12 mouse cellular contexts compared by ENCODE assay signal in the genomic region with DNA sequence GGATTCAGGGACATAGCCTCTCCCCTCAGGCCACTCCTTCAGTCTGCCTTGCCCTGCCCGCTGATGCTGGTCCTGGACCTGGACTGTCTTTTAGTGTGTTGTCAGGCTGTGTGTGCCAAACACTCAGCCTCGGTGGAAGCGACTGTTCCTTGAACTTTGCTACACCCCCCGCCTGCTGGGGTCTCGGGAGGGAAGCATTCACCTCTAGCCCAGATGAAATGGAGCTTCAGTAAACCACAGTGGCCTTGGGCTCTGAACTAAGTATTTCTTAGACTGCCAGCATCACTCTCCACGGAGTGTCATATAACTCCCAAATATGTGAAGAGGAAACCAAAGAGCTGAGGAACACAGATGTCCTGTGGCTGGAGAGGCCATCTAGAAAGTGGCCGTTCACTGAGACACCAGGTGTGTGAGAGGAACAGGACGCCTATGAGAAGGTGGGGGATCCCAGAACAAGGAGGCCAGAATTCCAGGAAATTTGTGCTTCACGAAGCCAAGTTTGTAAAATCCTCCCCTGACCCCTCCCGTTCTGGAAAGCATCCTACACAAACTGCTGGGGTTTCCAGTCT.
DNase-seq lines count a peak whose midpoint lies in the region; ATAC-seq lines count a peak whose summit lies in the region.
"Had no signal": no experiment of that assay in that cellular context is flagged by ENCODE, and none has a peak within 500 bp of the region (broad histone marks: within the 10 kb centered on the region; RNA-seq: fewer than 3 reads in every experiment).

No protein-coding gene starts in this region.

- no peak overlapping the region for H3K9ac ChIP-seq in kidney, embryonic 14.5 days (ENCODE audit: low read depth, low read length)
- no peak overlapping the region for H3K9ac ChIP-seq in embryonic facial prominence, embryonic 11.5 days (replicated peaks; ENCODE audit: low read length)
- H3K9ac ChIP-seq in hindbrain, embryonic 14.5 days, result no peak overlapping the region
- H3K9ac ChIP-seq: liver, embryonic 12.5 days had no signal

- H3K9me3 ChIP-seq in kidney, embryonic 14.5 days (ENCODE audit: control insufficient read depth, low read length), result no peaks in the 10 kb centered on the region
- no peaks in the 10 kb centered on the region for H3K9me3 ChIP-seq in embryonic facial prominence, embryonic 11.5 days (replicated peaks; ENCODE audit: control insufficient read depth, low read length)
- no peaks in the 10 kb centered on the region for H3K9me3 ChIP-seq in heart, embryonic 10.5 days
- H3K9me3 ChIP-seq in hindbrain, embryonic 14.5 days (ENCODE audit: control insufficient read depth, low read length), result no peaks in the 10 kb centered on the region
- H3K9me3 ChIP-seq: liver, embryonic 12.5 days had no signal

- WGBS in kidney, embryonic 14.5 days, result 17% methylated on average over 10 of the region's 10 CpGs
- WGBS in embryonic facial prominence, embryonic 11.5 days, result 31% methylated on average over 10 of the region's 10 CpGs
- WGBS in heart, embryonic 10.5 days, result 47% methylated on average over 10 of the region's 10 CpGs
- 73% methylated on average over 10 of the region's 10 CpGs for WGBS in hindbrain, embryonic 14.5 days

- no peaks in the 10 kb centered on the region for H3K27me3 ChIP-seq in kidney, embryonic 14.5 days (ENCODE audit: control insufficient read depth, insufficient read depth, low read length)
- H3K27me3 ChIP-seq in embryonic facial prominence, embryonic 11.5 days (ENCODE audit: control insufficient read depth, insufficient read depth, low read length), result no peaks in the 10 kb centered on the region
- no peaks in the 10 kb centered on the region for H3K27me3 ChIP-seq in heart, embryonic 10.5 days (ENCODE audit: insufficient read depth, poor library complexity, severe bottlenecking)
- H3K27me3 ChIP-seq in hindbrain, embryonic 14.5 days (ENCODE audit: control insufficient read depth, insufficient read depth, low read length), result no peaks in the 10 kb centered on the region

- no peak for DNase-seq in kidney, postnatal 10 days
- peak; percentile 42 for DNase-seq in embryonic facial prominence, embryonic 11.5 days (ENCODE audit: low spot score)
- DNase-seq in heart, embryonic 10.5 days (ENCODE audit: low spot score), result no peak
- DNase-seq in skeletal muscle tissue, adult 2 months (ENCODE audit: low read depth, low spot score), result peak; percentile 68
- DNase-seq in thymus, postnatal 4 days, result no peak
- no peak for DNase-seq in hindbrain, embryonic 14.5 days (ENCODE audit: low spot score)
- DNase-seq: adrenal gland, postnatal 36 days; kidney, adult 9 months; midbrain, embryonic 14.5 days; thymus, postnatal 14 days had no signal

- H3K36me3 ChIP-seq in kidney, embryonic 14.5 days (ENCODE audit: control insufficient read depth, insufficient read depth, low read length), result no peaks in the 10 kb centered on the region
- no peaks in the 10 kb centered on the region for H3K36me3 ChIP-seq in embryonic facial prominence, embryonic 11.5 days (replicated peaks; ENCODE audit: control insufficient read depth, insufficient read depth, low read depth, low read length)
- H3K36me3 ChIP-seq in heart, embryonic 10.5 days, result no peaks in the 10 kb centered on the region
- no peaks in the 10 kb centered on the region for H3K36me3 ChIP-seq in hindbrain, embryonic 14.5 days (replicated peaks; ENCODE audit: control insufficient read depth, insufficient read depth)
- H3K36me3 ChIP-seq: liver, embryonic 12.5 days had no signal

- H3K4me1 ChIP-seq in kidney, embryonic 14.5 days (ENCODE audit: control insufficient read depth, insufficient read depth, low read length), result peaks cover 41% of the 10 kb centered on the region
- H3K4me1 ChIP-seq in embryonic facial prominence, embryonic 11.5 days (ENCODE audit: control insufficient read depth, insufficient read depth, low read length), result peaks cover 3% of the 10 kb centered on the region; the same call in 1 of the 2 replicates
- H3K4me1 ChIP-seq in heart, embryonic 10.5 days, result peaks cover 46% of the 10 kb centered on the region
- 0 out of 2 replicates have a peak, but pooled peaks cover 7% of the 10 kb centered on the region for H3K4me1 ChIP-seq in hindbrain, embryonic 14.5 days (replicated peaks; ENCODE audit: control insufficient read depth, insufficient read depth, low read length)

- ATAC-seq in kidney, embryonic 14.5 days (ENCODE audit: low FRiP score, low TSS enrichment), result no peak; the same call in 1 of the 2 replicates
- no peak for ATAC-seq in embryonic facial prominence, embryonic 11.5 days (replicated peaks; ENCODE audit: insufficient number of reproducible peaks, low FRiP score, low TSS enrichment, low read depth)
- no peak for ATAC-seq in hindbrain, embryonic 14.5 days (ENCODE audit: low FRiP score)
- ATAC-seq: liver, embryonic 12.5 days had no signal

- peak overlapping the region; percentile 86; the same call in 1 of the 2 replicates for H3K27ac ChIP-seq in kidney, embryonic 14.5 days (ENCODE audit: low read depth, low read length)
- no peak overlapping the region for H3K27ac ChIP-seq in embryonic facial prominence, embryonic 11.5 days (replicated peaks; ENCODE audit: low read depth, low read length)
- peak overlapping the region; percentile 87 for H3K27ac ChIP-seq in heart, embryonic 10.5 days
- H3K27ac ChIP-seq in hindbrain, embryonic 14.5 days, result no peak overlapping the region
- H3K27ac ChIP-seq: liver, embryonic 12.5 days had no signal

- no peak overlapping the region for H3K4me2 ChIP-seq in kidney, embryonic 14.5 days (replicated peaks; ENCODE audit: low read depth, low read length)
- no peak overlapping the region for H3K4me2 ChIP-seq in embryonic facial prominence, embryonic 11.5 days (ENCODE audit: low read depth, low read length)
- H3K4me2 ChIP-seq in hindbrain, embryonic 14.5 days (replicated peaks), result no peak overlapping the region
- H3K4me2 ChIP-seq: liver, embryonic 12.5 days had no signal

- H3K4me3 ChIP-seq in kidney, embryonic 14.5 days (ENCODE audit: low read length), result no peak overlapping the region
- no peak overlapping the region for H3K4me3 ChIP-seq in embryonic facial prominence, embryonic 11.5 days (ENCODE audit: low read depth, low read length)
- no peak overlapping the region for H3K4me3 ChIP-seq in heart, embryonic 10.5 days
- no peak overlapping the region for H3K4me3 ChIP-seq in hindbrain, embryonic 14.5 days (replicated peaks; ENCODE audit: low read length)
- H3K4me3 ChIP-seq: liver, embryonic 12.5 days had no signal

Comparison
In these comparisons a context has a peak if more than half of its experiments do, and no peak if none do; other contexts are left out.
1. H3K27ac ChIP-seq: peak in kidney, embryonic 14.5 days (single experiment) and heart, embryonic 10.5 days (single experiment); none in embryonic facial prominence, embryonic 11.5 days (single experiment) and hindbrain, embryonic 14.5 days (single experiment).
2. DNase-seq: peak in embryonic facial prominence, embryonic 11.5 days (single experiment) and skeletal muscle tissue, adult 2 months (single experiment); none in kidney, postnatal 10 days (single experiment), heart, embryonic 10.5 days (single experiment), thymus, postnatal 4 days (single experiment) and hindbrain, embryonic 14.5 days (single experiment).